Mouse (Mus musculus): Measurements from ENCODE around the gene Cct8l1. TPM values are rescaled to one million over a fixed set of nuclear protein-coding genes. Genes with fewer than 3 reads are reported as not detected.

The Cct8l1 gene
- polyA plus RNA-seq, 1 experiment, result not detected

DNA sequence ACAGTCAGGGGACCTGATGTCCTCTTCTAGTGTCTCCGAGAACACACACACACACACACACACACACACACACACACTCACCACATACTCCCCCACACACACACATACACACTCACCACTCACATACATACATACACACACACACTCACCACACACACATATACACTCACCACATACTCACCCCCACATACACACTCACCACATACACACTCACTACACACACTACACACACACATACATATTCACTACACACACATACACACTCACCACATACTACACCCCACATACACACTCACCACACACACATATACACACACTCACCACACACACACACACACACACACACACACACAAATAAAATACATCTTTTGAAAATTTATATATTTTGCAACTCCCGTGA, 31.0 kb downstream of the Cct8l1 start:
- H3K36me3 ChIP-seq (ENCODE audit: control insufficient read depth, insufficient read depth), result no peaks in the 10 kb centered on the region
- no peak overlapping the region for H3K4me3 ChIP-seq
- no peak overlapping the region for H3ac ChIP-seq (ENCODE audit: control insufficient read depth, insufficient read length)
- TF ChIP-seq POLR2A (IDR thresholded peaks at IDR 0.05; ENCODE audit: insufficient read length, low read depth) (no peak), E2F4 (IDR thresholded peaks at IDR 0.05; ENCODE audit: insufficient read depth) (no peak), REST (IDR thresholded peaks at IDR 0.05; ENCODE audit: insufficient read depth, insufficient read length) (no peak), CEBPB (IDR thresholded peaks at IDR 0.05; ENCODE audit: insufficient read depth, poor library complexity, severe bottlenecking) (no peak), TCF12 (IDR thresholded peaks at IDR 0.05; ENCODE audit: insufficient read depth, poor library complexity, severe bottlenecking) (no peak), USF1 (IDR thresholded peaks at IDR 0.05; ENCODE audit: low read depth) (no peak), POLR2AphosphoS2 (IDR thresholded peaks at IDR 0.05; ENCODE audit: insufficient read length, low read depth) (no peak)
- H3K79me2 ChIP-seq (ENCODE audit: control insufficient read depth, insufficient read depth), result no peaks in the 10 kb centered on the region
- H3K4me2 ChIP-seq (ENCODE audit: low read depth), result no peak overlapping the region
- no peaks in the 10 kb centered on the region for H3K27me3 ChIP-seq (ENCODE audit: control insufficient read depth, insufficient read depth, insufficient read length)

DNA sequence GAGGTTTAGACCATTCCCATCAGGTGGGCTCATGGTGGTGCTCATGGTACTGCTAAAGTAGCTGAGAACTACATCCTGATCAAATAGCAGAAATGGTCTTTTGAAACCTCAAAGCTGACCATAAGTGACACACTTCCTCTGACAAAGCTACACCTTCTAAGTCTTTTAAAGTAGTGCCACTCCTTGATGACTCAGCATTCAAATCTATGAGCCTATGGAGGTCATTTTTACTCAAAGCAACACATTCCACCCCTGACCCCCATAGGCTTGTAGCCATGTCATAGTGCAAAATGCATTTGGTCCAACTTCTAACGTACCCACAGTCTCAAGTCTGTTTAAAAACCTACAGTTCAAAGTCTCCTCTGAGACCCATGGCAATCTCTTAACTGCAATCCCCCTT, 35.0 kb downstream of the Cct8l1 start:
- Histone ChIP-seq H3K27me3 (ENCODE audit: control insufficient read depth, insufficient read depth, insufficient read length) (no peaks in the 10 kb centered on the region), H3ac (ENCODE audit: control insufficient read depth, insufficient read length) (no peak overlapping the region), H3K4me2 (ENCODE audit: low read depth) (no peak overlapping the region), H3K79me2 (ENCODE audit: control insufficient read depth, insufficient read depth) (no peaks in the 10 kb centered on the region), H3K36me3 (ENCODE audit: control insufficient read depth, insufficient read depth) (no peaks in the 10 kb centered on the region), H3K4me3 (no peak overlapping the region)
- TF ChIP-seq MYOG (IDR thresholded peaks at IDR 0.05; ENCODE audit: control insufficient read depth in 1 of 3, insufficient read depth in 1 of 3, insufficient read length in 2 of 3, low read depth in 2 of 3), result no peak
- no peak for TF ChIP-seq USF1 (IDR thresholded peaks at IDR 0.05; ENCODE audit: low read depth)
- no peak for TF ChIP-seq MYOD1 (IDR thresholded peaks at IDR 0.05; ENCODE audit: control insufficient read depth in 1 of 3, insufficient read length in 2 of 3, low read depth in 2 of 3)
- TF ChIP-seq POLR2A (IDR thresholded peaks at IDR 0.05; ENCODE audit: insufficient read length, low read depth), result no peak
- TF ChIP-seq E2F4 (IDR thresholded peaks at IDR 0.05; ENCODE audit: insufficient read depth), result no peak
- no peak for TF ChIP-seq POLR2AphosphoS2 (IDR thresholded peaks at IDR 0.05; ENCODE audit: insufficient read length, low read depth)

DNA sequence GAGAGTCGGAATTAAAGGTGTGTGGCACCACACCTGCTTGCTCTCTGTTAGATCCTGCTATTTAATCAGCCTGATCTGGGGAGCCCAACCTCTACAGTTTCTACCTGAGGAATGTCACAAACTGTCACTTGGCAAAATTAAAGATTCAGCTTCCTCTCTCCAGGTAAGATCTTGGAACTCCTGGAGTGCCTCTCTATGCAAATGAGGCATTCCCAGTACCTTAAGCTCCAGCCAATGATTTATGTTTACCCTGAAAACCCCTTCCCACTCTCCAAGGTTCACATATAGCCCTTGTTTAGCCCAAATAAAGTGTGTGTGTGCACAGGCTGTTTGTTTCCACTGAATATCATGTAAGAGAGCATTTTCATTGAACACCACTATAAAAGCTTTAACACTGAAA, 38.3 kb downstream of the Cct8l1 start:
- H3K27me3 ChIP-seq (ENCODE audit: control insufficient read depth, insufficient read depth, insufficient read length), result no peaks in the 10 kb centered on the region
- no peak overlapping the region for H3ac ChIP-seq (ENCODE audit: control insufficient read depth, insufficient read length)
- H3K4me3 ChIP-seq, result no peak overlapping the region
- no peak for TF ChIP-seq REST (IDR thresholded peaks at IDR 0.05; ENCODE audit: insufficient read depth, insufficient read length)
- TF ChIP-seq SRF (IDR thresholded peaks at IDR 0.05; ENCODE audit: control insufficient read depth, insufficient read length, low read depth), result no peak
- TF ChIP-seq E2F4 (IDR thresholded peaks at IDR 0.05; ENCODE audit: insufficient read depth), result no peak
- no peaks in the 10 kb centered on the region for H3K79me2 ChIP-seq (ENCODE audit: control insufficient read depth, insufficient read depth)
- H3K4me2 ChIP-seq (ENCODE audit: low read depth), result no peak overlapping the region
- no peaks in the 10 kb centered on the region for H3K36me3 ChIP-seq (ENCODE audit: control insufficient read depth, insufficient read depth)

DNA sequence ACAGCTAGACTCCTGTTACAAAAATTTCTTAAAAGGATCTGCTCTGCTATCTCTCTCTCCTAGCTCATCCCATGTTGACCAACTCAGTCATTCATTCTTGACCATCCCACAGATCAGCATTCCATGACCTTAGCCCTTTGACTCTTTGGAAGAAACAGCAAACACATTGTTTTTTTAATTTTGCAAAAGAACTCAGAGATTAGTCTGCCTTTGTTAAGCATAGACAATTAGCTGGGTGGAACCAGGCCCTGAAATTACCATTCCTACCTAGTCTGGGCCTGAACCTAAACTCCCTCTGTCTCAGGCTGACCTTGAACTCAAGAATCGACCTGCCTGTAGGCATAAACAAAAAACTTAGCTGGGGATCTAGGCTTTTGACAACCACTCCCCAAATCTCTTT, 38.8 kb downstream of the Cct8l1 start:
- TF ChIP-seq E2F4 (IDR thresholded peaks at IDR 0.05; ENCODE audit: insufficient read depth) (no peak), MYOD1 (IDR thresholded peaks at IDR 0.05; ENCODE audit: control insufficient read depth in 1 of 3, insufficient read length in 2 of 3, low read depth in 2 of 3) (no peak), CEBPB (IDR thresholded peaks at IDR 0.05; ENCODE audit: insufficient read depth, poor library complexity, severe bottlenecking) (no peak), MAX (IDR thresholded peaks at IDR 0.05; ENCODE audit: low read depth) (no peak), REST (IDR thresholded peaks at IDR 0.05; ENCODE audit: insufficient read depth, insufficient read length) (no peak), MYOG (IDR thresholded peaks at IDR 0.05; ENCODE audit: control insufficient read depth in 1 of 3, insufficient read depth in 1 of 3, insufficient read length in 2 of 3, low read depth in 2 of 3) (no peak), TCF3 (IDR thresholded peaks at IDR 0.05; ENCODE audit: insufficient read length, low read depth) (no peak), SRF (IDR thresholded peaks at IDR 0.05; ENCODE audit: control insufficient read depth, insufficient read length, low read depth) (no peak), USF1 (IDR thresholded peaks at IDR 0.05; ENCODE audit: low read depth) (no peak), TCF12 (IDR thresholded peaks at IDR 0.05; ENCODE audit: insufficient read depth, poor library complexity, severe bottlenecking) (no peak), POLR2AphosphoS2 (IDR thresholded peaks at IDR 0.05; ENCODE audit: insufficient read length, low read depth) (no peak), POLR2A (IDR thresholded peaks at IDR 0.05; ENCODE audit: insufficient read length, low read depth) (no peak)
- no peaks in the 10 kb centered on the region for H3K79me2 ChIP-seq (ENCODE audit: control insufficient read depth, insufficient read depth)

DNA sequence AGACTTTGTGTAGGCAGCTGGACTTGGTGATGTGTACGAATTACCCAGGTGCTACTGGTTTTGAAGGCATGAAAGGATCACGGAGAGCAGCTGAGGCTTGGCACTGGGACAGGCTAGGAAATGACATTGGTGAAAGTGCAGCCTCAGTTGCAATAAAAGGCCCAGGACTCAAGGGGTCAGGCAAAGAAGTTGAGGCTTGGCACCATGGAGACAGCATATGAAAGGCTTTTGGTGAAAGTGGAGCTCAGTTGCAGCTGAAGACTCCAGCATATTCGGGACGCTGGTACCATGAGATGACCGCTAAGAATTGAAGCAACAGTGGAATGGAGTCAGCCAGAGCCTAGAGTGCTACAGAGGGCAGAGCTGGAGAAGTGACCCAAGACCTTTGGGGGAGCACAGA, 39.8 kb downstream of the Cct8l1 start:
- H3K27me3 ChIP-seq (ENCODE audit: control insufficient read depth, insufficient read depth, insufficient read length), result no peaks in the 10 kb centered on the region
- H3K4me3 ChIP-seq, result no peak overlapping the region
- no peak for TF ChIP-seq REST (IDR thresholded peaks at IDR 0.05; ENCODE audit: insufficient read depth, insufficient read length)
- TF ChIP-seq TCF3 (IDR thresholded peaks at IDR 0.05; ENCODE audit: insufficient read length, low read depth), result no peak
- TF ChIP-seq CEBPB (IDR thresholded peaks at IDR 0.05; ENCODE audit: insufficient read depth, poor library complexity, severe bottlenecking), result no peak
- TF ChIP-seq POLR2AphosphoS2 (IDR thresholded peaks at IDR 0.05; ENCODE audit: insufficient read length, low read depth), result no peak
- no peak for TF ChIP-seq SRF (IDR thresholded peaks at IDR 0.05; ENCODE audit: control insufficient read depth, insufficient read length, low read depth)
- TF ChIP-seq MYOD1 (IDR thresholded peaks at IDR 0.05; ENCODE audit: control insufficient read depth in 1 of 3, insufficient read length in 2 of 3, low read depth in 2 of 3), result no peak
- TF ChIP-seq MYOG (IDR thresholded peaks at IDR 0.05; ENCODE audit: control insufficient read depth in 1 of 3, insufficient read depth in 1 of 3, insufficient read length in 2 of 3, low read depth in 2 of 3), result no peak
- no peak for TF ChIP-seq USF1 (IDR thresholded peaks at IDR 0.05; ENCODE audit: low read depth)
- TF ChIP-seq E2F4 (IDR thresholded peaks at IDR 0.05; ENCODE audit: insufficient read depth), result no peak
- no peak for TF ChIP-seq POLR2A (IDR thresholded peaks at IDR 0.05; ENCODE audit: insufficient read length, low read depth)
- TF ChIP-seq TCF12 (IDR thresholded peaks at IDR 0.05; ENCODE audit: insufficient read depth, poor library complexity, severe bottlenecking), result no peak
- H3K79me2 ChIP-seq (ENCODE audit: control insufficient read depth, insufficient read depth), result no peaks in the 10 kb centered on the region
- no peaks in the 10 kb centered on the region for H3K36me3 ChIP-seq (ENCODE audit: control insufficient read depth, insufficient read depth)
- H3K4me2 ChIP-seq (ENCODE audit: low read depth), result no peak overlapping the region
- no peak overlapping the region for H3ac ChIP-seq (ENCODE audit: control insufficient read depth, insufficient read length)

More for the DNA sequence above, 38.8 kb downstream of the Cct8l1 start:
- H3ac ChIP-seq (ENCODE audit: control insufficient read depth, insufficient read length), result no peak overlapping the region
- no peak overlapping the region for H3K4me2 ChIP-seq (ENCODE audit: low read depth)
- H3K27me3 ChIP-seq (ENCODE audit: control insufficient read depth, insufficient read depth, insufficient read length), result no peaks in the 10 kb centered on the region
- H3K4me3 ChIP-seq, result no peak overlapping the region
- H3K36me3 ChIP-seq (ENCODE audit: control insufficient read depth, insufficient read depth), result no peaks in the 10 kb centered on the region
